Mouse (Mus musculus): Measurements from ENCODE around the gene Slc41a2.
A peak's percentile ranks its signal among the peaks of the same experiment; 100 is the strongest.
"Not testable (repeated sequence)": the region's sequence is repeated elsewhere in the genome, so short reads cannot be mapped to it uniquely, and the experiment has no call there.

Gene Slc41a2

GRCm38 (mm10) chr10:83337159-83337951 lies at the start of gene Slc41a2:
TSS of gene Slc41a2 (minus strand) at chr10:83337882.
- peak; percentile 49 to 60 for DNase-seq

GRCm38 (mm10) chr10:83385330-83385910 lies 47.7 kb upstream of the Slc41a2 start:
- DNase-seq, result no peak

- DNase-seq, result no peak
Observed at GRCm38 (mm10) chr10:83384456-83385215, 47.0 kb upstream of the Slc41a2 start.

GRCm38 (mm10) chr10:83383863-83384262 lies 46.2 kb upstream of the Slc41a2 start:
- no peak for DNase-seq

GRCm38 (mm10) chr10:83382988-83383387 lies 45.3 kb upstream of the Slc41a2 start:
- DNase-seq, result no peak

GRCm38 (mm10) chr10:83382528-83382927 lies 44.8 kb upstream of the Slc41a2 start:
- DNase-seq, result no peak

- DNase-seq, result no peak
Observed at GRCm38 (mm10) chr10:83380501-83380900, 42.8 kb upstream of the Slc41a2 start.

- DNase-seq, result no peak
Observed at GRCm38 (mm10) chr10:83378083-83378833, 40.6 kb upstream of the Slc41a2 start.

- no peak for DNase-seq
Observed at GRCm38 (mm10) chr10:83376911-83377682, 39.4 kb upstream of the Slc41a2 start.

GRCm38 (mm10) chr10:83375458-83375857 lies 37.8 kb upstream of the Slc41a2 start:
- not testable (repeated sequence) for DNase-seq

- DNase-seq, result no peak
Observed at GRCm38 (mm10) chr10:83374045-83374656, 36.5 kb upstream of the Slc41a2 start.

- peak; percentile 54 to 65 for DNase-seq
Observed at GRCm38 (mm10) chr10:83368918-83369317, 31.2 kb upstream of the Slc41a2 start.

- DNase-seq, result peak; percentile 41 to 45
Observed at GRCm38 (mm10) chr10:83363451-83363850, 25.8 kb upstream of the Slc41a2 start.

GRCm38 (mm10) chr10:83361643-83362382 lies 24.1 kb upstream of the Slc41a2 start:
- peak in 1 of 2 experiments; percentile 36 for DNase-seq

- DNase-seq, result no peak
Observed at GRCm38 (mm10) chr10:83360356-83360755, 22.7 kb upstream of the Slc41a2 start.

- DNase-seq, result peak; percentile 98 to 99
Observed at GRCm38 (mm10) chr10:83359956-83360355, 22.3 kb upstream of the Slc41a2 start, which contains the start of gene D10Wsu102e. TSS of gene D10Wsu102e (plus strand) at chr10:83360221.

- DNase-seq, result peak; percentile 49 to 67
Observed at GRCm38 (mm10) chr10:83359451-83359850, 21.8 kb upstream of the Slc41a2 start.

GRCm38 (mm10) chr10:83356416-83356815 lies 18.7 kb upstream of the Slc41a2 start:
- no peak for DNase-seq

GRCm38 (mm10) chr10:83354333-83354719 lies 16.6 kb upstream of the Slc41a2 start:
- DNase-seq, result no peak

- DNase-seq, result no peak
Observed at GRCm38 (mm10) chr10:83353680-83354332, 16.1 kb upstream of the Slc41a2 start.
